Mouse (Mus musculus) small intestine, adult 2 months (tissue): ENCODE data around the gene Rho.

Experiments
- CTCF ChIP-seq: fragments of 200-500 bp; IDR thresholded peaks from 2 replicates; pipeline ENCODE4 v1.5.1; 2012; ENCODE audit warnings: low read depth, mild to moderate bottlenecking, control low read depth, inconsistent platforms, low read length, moderate library complexity, mixed read lengths; ENCODE audit not compliant: insufficient replicate concordance, insufficient read length; ENCODE audit errors: extremely low read depth
- POLR2A ChIP-seq: fragments of 200-500 bp; IDR thresholded peaks from 2 replicates; pipeline ENCODE4 v1.6.1; 2012; ENCODE audit warnings: low read depth, mild to moderate bottlenecking, control low read depth, inconsistent platforms, low read length, moderate library complexity

DNA sequence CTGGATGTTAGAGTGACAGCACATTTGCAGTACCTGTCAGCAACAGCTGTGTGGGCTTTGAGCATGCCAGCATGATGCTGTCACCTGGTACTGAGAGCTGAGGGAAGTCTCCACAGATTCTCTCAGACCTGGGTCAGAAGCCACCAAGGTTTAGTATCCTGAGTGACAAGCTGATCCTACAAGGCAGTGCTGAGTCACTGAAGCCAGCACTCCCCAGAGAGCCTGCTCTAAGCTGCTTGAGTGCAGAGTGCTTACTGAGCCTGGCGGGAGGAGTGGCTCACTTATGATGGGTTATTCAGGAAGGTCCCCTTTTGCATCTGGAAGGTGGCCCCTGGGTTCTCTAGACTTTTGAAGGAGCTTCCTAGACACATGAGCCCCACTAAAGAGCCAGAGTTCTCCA lies 25.1 kb upstream of the Rho start:
- TF ChIP-seq CTCF (no peak), POLR2A (no peak)
